Mouse (Mus musculus) spleen, postnatal 10 days (tissue): ENCODE measurements around the gene Slc36a3.
"Not testable (repeated sequence)": the region's sequence is repeated elsewhere in the genome, so short reads cannot be mapped to it uniquely, and the experiment has no call there.

Experiments
- DNase-seq, 2 experiments: peaks; one replicate each; pipeline ENCODE4 v3.0.0; 2021 to 2022; ENCODE audit warnings: low spot score in 2 of 2

Gene Slc36a3

GRCm38 (mm10) chr11:55109521-55110300, 41.8 kb downstream of the Slc36a3 start:
- DNase-seq, result no peak

DNA sequence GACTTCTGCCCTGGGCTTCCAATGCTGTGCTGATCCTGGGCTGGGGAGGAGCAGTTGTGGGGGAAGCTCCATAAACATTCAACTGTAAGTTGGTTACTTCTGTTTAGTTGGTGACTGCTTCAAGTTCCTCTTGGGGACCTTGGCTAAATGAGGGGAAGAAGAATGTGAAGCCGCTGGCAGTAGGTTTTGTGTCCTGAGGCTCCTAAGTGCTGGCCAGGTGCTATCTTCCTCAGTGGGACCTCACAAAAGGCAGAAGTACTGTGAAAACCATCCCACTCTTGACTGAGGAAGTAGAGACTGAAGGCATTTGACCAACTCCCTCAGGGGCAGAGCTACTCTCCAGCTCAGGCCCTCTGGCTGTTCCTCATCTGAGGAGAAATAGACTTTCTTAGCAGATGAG, 44.9 kb downstream of the Slc36a3 start:
- no peak for DNase-seq

DNA sequence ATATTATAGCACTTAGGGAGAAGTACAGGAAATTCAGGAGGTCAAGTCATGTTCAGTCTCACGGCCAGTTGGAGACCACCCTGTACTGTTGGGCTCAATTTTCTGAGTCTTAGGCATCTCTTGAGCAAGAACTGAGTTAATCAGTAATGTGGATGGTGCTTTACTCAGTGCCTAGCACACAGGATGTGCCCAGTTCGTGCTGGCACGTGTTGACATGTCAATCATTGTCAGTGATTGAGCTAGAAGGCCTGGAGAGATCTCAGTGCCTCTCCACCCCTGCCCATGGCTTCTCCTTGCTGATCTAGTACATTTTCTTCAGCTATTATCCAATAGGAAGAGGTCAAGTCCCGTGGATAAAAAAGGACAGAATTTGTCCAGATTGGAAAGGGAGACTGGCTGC, 46.1 kb downstream of the Slc36a3 start:
- no peak for DNase-seq

DNA sequence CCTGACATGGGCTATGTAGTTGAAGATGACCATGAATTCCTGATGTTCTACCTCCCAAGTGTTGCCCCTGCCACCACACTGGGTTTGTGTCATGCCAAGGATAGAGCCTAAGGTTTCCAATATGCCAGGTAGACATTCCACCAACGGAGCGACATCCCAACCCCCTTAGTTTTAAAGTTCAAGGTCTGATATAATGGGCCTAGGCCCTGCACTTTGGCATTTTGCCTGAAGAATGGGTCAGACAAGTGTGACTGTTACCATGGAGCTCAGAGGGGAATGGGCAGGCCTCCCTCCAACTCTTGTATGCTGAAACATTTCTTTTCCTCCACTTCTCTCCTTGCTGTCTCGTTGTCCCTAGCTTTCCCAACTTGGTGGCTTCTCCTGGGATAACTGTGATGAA, 48.3 kb downstream of the Slc36a3 start:
- no peak for DNase-seq

- no peak for DNase-seq
Observed at GRCm38 (mm10) chr11:55102015-55102414, 49.5 kb downstream of the Slc36a3 start.

DNA sequence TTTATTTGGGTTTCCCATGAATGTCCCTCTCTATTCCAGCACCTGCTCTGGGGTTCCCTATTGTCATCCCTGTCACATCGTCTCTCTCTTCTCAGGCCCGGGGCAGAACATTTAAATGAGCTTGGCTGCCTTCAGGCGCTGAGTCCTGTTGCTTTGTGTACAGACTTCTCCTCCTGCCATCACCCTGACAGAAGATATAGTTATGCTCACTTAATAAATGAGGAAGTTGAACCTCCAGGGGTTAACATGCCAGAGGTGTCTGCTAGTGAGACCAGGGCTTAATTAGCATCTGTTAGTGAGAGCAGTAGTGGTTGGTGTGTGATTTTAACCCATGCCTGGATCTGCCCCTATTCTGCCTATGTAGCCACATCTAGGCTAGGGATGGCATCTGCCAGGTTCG, 51.6 kb downstream of the Slc36a3 start:
- DNase-seq, result peak in 1 of 2 experiments; percentile 21

GRCm38 (mm10) chr11:55099019-55099771, 52.3 kb downstream of the Slc36a3 start:
- no peak for DNase-seq

DNA sequence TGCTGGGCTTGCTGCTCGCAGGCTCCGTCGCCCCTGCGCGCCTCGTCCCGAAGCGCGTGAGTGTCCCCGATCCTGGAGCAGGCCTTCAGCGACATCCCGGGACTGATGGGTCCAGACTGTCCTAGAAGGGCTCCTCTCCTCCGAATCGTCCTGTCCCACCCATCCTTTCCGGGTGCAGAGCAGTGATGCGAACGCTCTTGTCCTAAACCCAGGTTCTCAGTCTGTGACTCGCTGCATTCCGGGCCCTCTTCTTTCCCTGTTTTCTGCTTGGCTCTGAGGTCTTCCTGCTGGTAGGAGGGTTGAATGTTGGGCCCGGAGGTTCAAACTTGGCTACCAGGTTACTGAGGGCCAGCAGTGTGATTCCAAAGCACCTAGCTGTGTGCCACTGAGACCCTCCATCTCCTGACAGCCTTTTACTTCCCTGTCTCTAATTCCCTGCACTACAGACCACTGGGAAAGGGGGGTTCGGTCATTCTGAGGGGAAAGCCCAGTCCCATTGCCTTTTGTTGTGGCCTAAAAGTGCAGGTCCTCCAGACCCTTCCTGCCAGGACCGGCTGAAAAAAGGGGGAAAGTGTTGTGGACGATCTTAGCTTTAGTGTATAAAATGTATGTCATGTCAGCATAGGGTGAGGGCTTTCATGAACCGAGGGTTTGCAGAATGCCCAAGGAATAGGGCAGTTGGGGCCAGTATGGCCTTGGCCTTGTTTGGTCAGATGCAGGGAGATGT, 53.2 kb downstream of the Slc36a3 start:
- no peak for DNase-seq

GRCm38 (mm10) chr11:55097463-55098188, 53.9 kb downstream of the Slc36a3 start, which contains the start of gene Gm2a:
Gm2a (plus strand) TSS chr11:55098115.
- DNase-seq, result peak; percentile 74 to 94

DNA sequence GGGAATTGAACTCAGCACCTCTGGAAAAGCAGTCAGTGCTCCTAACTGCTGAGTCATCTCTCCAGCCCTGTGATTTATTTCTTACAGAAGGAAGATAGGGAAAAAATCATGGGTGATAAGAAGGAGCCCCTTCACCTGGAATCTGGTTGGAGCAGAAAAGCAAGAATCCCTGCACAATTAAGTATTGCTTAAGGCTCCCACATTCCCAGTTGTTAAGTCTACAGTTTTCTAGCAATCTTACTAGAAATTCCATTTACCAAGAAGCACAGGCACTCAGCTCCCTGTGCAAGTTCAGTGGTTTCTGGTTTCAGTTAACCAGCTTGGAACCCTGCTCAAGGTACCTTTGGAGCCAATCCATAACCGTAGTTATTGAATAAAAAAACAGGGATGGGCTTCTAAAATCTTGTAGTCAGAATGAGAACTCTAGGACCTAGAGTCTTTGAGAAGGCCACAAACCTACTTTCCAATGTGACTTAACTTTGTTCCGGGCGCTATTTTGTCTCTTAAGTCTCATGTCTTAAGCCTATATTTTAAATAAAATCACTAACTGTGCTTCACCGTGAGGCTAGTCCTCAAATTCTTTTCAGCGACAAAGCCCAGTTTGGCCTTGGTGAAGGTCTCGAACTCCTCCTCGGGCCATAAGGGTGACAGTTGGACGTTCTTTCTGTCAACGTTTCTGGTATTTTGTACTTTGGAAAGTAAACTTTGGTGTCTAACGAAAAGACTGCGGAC, 54.6 kb downstream of the Slc36a3 start:
- no peak for DNase-seq

GRCm38 (mm10) chr11:55096296-55096695, 55.2 kb downstream of the Slc36a3 start:
- not testable (repeated sequence) for DNase-seq

DNA sequence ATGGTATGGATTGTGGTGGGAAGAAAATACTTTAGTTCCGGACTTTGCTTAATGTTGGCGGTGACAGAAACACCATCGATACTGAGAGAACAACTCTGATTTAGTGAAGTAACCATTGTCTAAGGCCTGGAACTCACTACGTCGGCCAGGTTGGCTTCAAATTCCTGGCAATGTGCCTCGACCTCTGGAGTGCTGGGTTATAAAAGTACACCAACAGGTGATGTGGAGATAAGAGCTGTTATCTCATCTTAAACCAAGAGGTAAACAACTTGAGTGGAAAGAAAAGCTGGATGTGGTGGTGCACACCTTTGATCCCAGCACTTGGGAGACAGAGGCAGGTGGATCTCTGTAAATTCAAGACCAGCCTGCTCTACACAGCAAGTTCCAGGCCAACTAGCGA, 58.4 kb downstream of the Slc36a3 start:
- no peak for DNase-seq

DNA sequence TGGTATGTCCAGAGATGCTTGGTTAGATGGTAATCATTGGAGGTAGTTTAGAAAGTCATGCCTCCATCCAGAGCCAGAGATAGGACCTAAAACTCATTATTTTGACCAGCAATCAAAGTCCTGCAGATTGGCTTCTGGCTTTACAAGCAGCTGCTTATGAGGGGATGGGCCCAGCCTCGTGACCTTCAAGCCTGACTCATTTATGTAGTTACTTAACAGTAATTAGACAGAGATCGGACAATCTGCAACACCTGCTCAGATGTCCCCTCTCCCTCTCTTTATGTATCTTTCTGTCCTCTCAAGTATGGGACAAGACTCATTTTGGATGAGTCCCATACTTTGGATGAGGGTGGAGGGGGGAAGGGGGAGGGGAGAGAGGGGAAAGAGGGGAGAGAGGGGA, 61.6 kb downstream of the Slc36a3 start:
- no peak for DNase-seq

- peak; percentile 33 to 74 for DNase-seq
Observed at GRCm38 (mm10) chr11:55087006-55087405, 64.5 kb downstream of the Slc36a3 start.

GRCm38 (mm10) chr11:55085396-55085795, 66.1 kb downstream of the Slc36a3 start:
- DNase-seq, result no peak

DNA sequence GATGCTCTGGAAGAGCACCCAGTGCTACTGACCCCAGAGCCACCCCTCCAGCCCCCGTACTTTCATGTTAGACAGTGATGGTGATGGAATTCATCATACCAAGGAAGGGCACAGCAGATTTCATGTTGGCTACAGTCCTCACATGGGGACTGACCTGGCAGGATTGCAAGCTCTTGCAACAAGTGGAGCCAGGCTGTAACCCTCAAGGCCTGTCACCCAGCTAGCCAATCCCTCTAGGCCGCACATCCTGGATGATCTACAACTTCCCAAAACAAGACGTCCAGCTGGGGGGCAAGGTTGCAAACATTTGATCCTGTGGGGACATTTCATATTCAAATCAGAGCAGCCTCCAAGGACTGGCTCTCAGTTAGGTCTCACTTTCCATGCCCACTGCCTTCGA, 66.9 kb downstream of the Slc36a3 start:
- DNase-seq, result no peak

GRCm38 (mm10) chr11:55081206-55081605, 70.3 kb downstream of the Slc36a3 start:
- no peak for DNase-seq

GRCm38 (mm10) chr11:55079180-55079579, 72.3 kb downstream of the Slc36a3 start:
- DNase-seq, result no peak

GRCm38 (mm10) chr11:55078502-55078901, 73.0 kb downstream of the Slc36a3 start:
- no peak for DNase-seq

- peak; percentile 42 to 66 for DNase-seq
Observed at GRCm38 (mm10) chr11:55077331-55078231, 73.9 kb downstream of the Slc36a3 start, which contains the start of gene Ccdc69. Ccdc69 (minus strand) TSS chr11:55078131.
